Mouse (Mus musculus) erythroblast, embryonic 14.5 days (primary cell): ENCODE results near the gene Arhgap5.

Source experiments
- GATA1 ChIP-seq: IDR thresholded peaks from 2 replicates; pipeline ENCODE4 v1.6.1; 2012; ENCODE audit warnings: low read length, inconsistent platforms, mixed read lengths
- TAL1 ChIP-seq: IDR thresholded peaks from 3 replicates; pipeline ENCODE4 v1.6.1; 2012; ENCODE audit warnings: low read length, inconsistent platforms, mixed read lengths

DNA sequence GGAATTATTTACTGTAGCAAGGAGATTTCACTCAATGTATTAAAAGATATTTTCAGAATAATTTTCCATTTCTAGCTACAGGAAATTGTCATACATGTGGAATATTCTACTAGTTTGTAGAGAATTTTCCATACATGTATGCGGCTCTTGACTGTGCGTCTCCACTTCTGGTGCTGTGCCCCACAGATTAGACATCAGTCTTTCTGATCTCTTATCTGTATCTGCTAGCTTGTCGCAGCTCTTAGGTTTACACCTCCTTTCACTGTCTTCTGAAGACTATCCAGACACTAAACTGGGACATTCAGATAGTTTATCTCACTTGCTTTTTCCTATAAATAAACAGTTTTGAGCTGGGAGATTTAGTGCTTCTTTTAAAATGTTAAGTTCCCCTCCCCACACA lies 40.8 kb downstream of the Arhgap5 start:
- TF ChIP-seq GATA1: no peak
- no peak for TF ChIP-seq TAL1
